Mouse (Mus musculus): ENCODE measurements around the gene Olfr622.

GRCm38 (mm10) chr7:103644070-103644469 is 1.6 kb upstream of the Olfr622 start:
- TF ChIP-seq POLR2A (IDR thresholded peaks at IDR 0.05; ENCODE audit: borderline replicate concordance, insufficient read depth, low read length) = no peak
- no peak for TF ChIP-seq CTCF (IDR thresholded peaks at IDR 0.05; ENCODE audit: borderline replicate concordance, insufficient read depth, low read depth, low read length)
